Mouse (Mus musculus): ENCODE measurements around the gene Gp1bb. TPM values are rescaled to one million over a fixed set of nuclear protein-coding genes. Genes with fewer than 3 reads are reported as not detected.

The Gp1bb gene
- polyA plus RNA-seq, 1 experiment from 2014 or later, result 5.5 TPM

- Histone ChIP-seq H3K27ac (ENCODE audit: poor library complexity, severe bottlenecking) (no peak overlapping the region), H3K27me3 (replicated peaks) (no peaks in the 10 kb centered on the region; the same call in 1 of the 2 replicates), H3K4me1 (replicated peaks) (no peaks in the 10 kb centered on the region), H3K4me2 (no peak overlapping the region), H3K9ac (no peak overlapping the region), H3K9me3 (replicated peaks) (no peaks in the 10 kb centered on the region), H3K36me3 (no peaks in the 10 kb centered on the region), H3K4me3 (no peak overlapping the region)
- 70% methylated on average over 1 of the region's 1 CpGs for WGBS
- no peak for ATAC-seq (ENCODE audit: insufficient number of reproducible peaks, low FRiP score)
Measured at GRCm38 (mm10) chr16:18639382-18639929, 17.3 kb upstream of the Gp1bb start.

GRCm38 (mm10) chr16:18638396-18638795 lies 16.2 kb upstream of the Gp1bb start:
- no peak for ATAC-seq (ENCODE audit: insufficient number of reproducible peaks, low FRiP score)
- H3K9me3 ChIP-seq (replicated peaks), result no peaks in the 10 kb centered on the region
- H3K4me2 ChIP-seq, result no peak overlapping the region
- H3K27ac ChIP-seq (ENCODE audit: poor library complexity, severe bottlenecking), result no peak overlapping the region
- H3K36me3 ChIP-seq, result no peaks in the 10 kb centered on the region
- H3K9ac ChIP-seq, result no peak overlapping the region
- peaks cover 6% of the 10 kb centered on the region; the same call in 1 of the 2 replicates for H3K27me3 ChIP-seq (replicated peaks)
- H3K4me1 ChIP-seq (replicated peaks), result no peaks in the 10 kb centered on the region
- WGBS, result 58% methylated on average over 2 of the region's 2 CpGs
- H3K4me3 ChIP-seq, result no peak overlapping the region

- no peak for ATAC-seq (ENCODE audit: insufficient number of reproducible peaks, low FRiP score)
- Histone ChIP-seq H3K9ac (no peak overlapping the region), H3K4me3 (no peak overlapping the region), H3K4me2 (no peak overlapping the region), H3K27me3 (replicated peaks) (peaks cover 12% of the 10 kb centered on the region; the same call in 1 of the 2 replicates), H3K9me3 (replicated peaks) (no peaks in the 10 kb centered on the region), H3K36me3 (no peaks in the 10 kb centered on the region), H3K27ac (ENCODE audit: poor library complexity, severe bottlenecking) (no peak overlapping the region), H3K4me1 (replicated peaks) (no peaks in the 10 kb centered on the region)
- WGBS, result 52% methylated on average over 3 of the region's 3 CpGs
Measured at GRCm38 (mm10) chr16:18636804-18637203, 14.6 kb upstream of the Gp1bb start.

- Histone ChIP-seq H3K4me1 (replicated peaks) (no peaks in the 10 kb centered on the region), H3K9ac (no peak overlapping the region), H3K36me3 (no peaks in the 10 kb centered on the region), H3K27me3 (replicated peaks) (peaks cover 16% of the 10 kb centered on the region), H3K27ac (ENCODE audit: poor library complexity, severe bottlenecking) (no peak overlapping the region), H3K4me2 (no peak overlapping the region), H3K4me3 (no peak overlapping the region), H3K9me3 (replicated peaks) (no peaks in the 10 kb centered on the region)
- WGBS, result 73% methylated on average over 5 of the region's 5 CpGs
- ATAC-seq (ENCODE audit: insufficient number of reproducible peaks, low FRiP score), result no peak
Measured at GRCm38 (mm10) chr16:18636401-18636800, 14.2 kb upstream of the Gp1bb start.

DNA sequence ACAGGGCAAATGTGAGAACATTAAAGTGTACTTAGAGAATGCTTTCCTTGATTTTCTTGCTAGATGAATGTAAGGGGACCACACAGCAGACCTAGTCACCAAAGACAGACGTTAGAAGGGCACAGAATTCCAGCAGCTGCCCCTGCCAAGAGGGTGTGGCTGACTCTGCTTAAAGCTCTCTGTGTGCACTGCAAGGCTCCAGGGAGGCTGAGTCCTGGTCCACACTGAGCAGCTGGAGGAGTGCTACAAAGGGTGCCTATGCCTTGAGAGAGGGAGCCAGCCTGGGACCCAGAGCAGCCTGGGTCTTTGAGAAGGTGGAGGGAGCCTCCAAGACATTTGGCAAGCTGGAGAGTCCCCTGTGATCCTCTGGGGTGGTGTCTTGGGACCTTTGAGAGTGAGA lies 11.1 kb upstream of the Gp1bb start:
- Histone ChIP-seq H3K4me2 (no peak overlapping the region), H3K27me3 (replicated peaks) (peaks cover 38% of the 10 kb centered on the region), H3K4me1 (replicated peaks) (peaks cover 6% of the 10 kb centered on the region; the same call in 1 of the 2 replicates), H3K36me3 (no peaks in the 10 kb centered on the region), H3K27ac (ENCODE audit: poor library complexity, severe bottlenecking) (no peak overlapping the region), H3K9me3 (replicated peaks) (no peaks in the 10 kb centered on the region), H3K9ac (no peak overlapping the region), H3K4me3 (no peak overlapping the region)
- ATAC-seq (ENCODE audit: insufficient number of reproducible peaks, low FRiP score), result no peak
- 14% methylated on average over 1 of the region's 1 CpGs for WGBS

GRCm38 (mm10) chr16:18632816-18633215 lies 10.6 kb upstream of the Gp1bb start:
- Histone ChIP-seq H3K9me3 (replicated peaks) (no peaks in the 10 kb centered on the region), H3K9ac (no peak overlapping the region), H3K27ac (ENCODE audit: poor library complexity, severe bottlenecking) (no peak overlapping the region), H3K4me2 (no peak overlapping the region), H3K36me3 (no peaks in the 10 kb centered on the region), H3K27me3 (replicated peaks) (peaks cover 44% of the 10 kb centered on the region), H3K4me3 (no peak overlapping the region), H3K4me1 (replicated peaks) (peaks cover 6% of the 10 kb centered on the region; the same call in 1 of the 2 replicates)
- 40% methylated on average over 2 of the region's 2 CpGs for whole genome bisulfite sequencing
- no peak for ATAC-seq (ENCODE audit: insufficient number of reproducible peaks, low FRiP score)

GRCm38 (mm10) chr16:18632059-18632458 lies 9.9 kb upstream of the Gp1bb start:
- Histone ChIP-seq H3K4me2 (no peak overlapping the region), H3K27ac (ENCODE audit: poor library complexity, severe bottlenecking) (no peak overlapping the region), H3K9ac (no peak overlapping the region), H3K9me3 (replicated peaks) (no peaks in the 10 kb centered on the region), H3K4me1 (replicated peaks) (peaks cover 6% of the 10 kb centered on the region; the same call in 1 of the 2 replicates), H3K4me3 (no peak overlapping the region), H3K36me3 (no peaks in the 10 kb centered on the region), H3K27me3 (replicated peaks) (peaks cover 51% of the 10 kb centered on the region)
- no peak for ATAC-seq (ENCODE audit: insufficient number of reproducible peaks, low FRiP score)
- WGBS, result 55% methylated on average over 3 of the region's 3 CpGs

DNA sequence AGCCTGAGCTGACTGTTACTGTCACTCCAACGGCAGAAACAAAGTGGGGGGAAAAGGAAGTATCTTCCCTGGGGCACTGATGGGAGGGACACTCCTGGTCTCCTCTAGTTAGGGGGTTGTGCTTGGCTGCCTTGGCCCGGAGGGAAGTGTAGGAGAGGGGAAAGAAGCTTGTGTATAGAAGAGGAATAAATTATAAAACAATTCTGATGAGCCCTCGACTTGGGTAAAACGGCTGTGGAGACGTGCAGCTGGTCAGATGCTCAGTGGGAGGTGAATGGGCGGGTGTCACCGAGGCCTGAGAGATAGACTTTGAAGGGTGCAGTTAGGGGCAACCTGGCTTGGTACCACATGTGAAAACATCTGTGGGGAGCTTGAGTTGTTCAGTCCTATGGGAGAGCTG lies 8.9 kb upstream of the Gp1bb start:
- no peak overlapping the region for H3K4me2 ChIP-seq
- peaks cover 59% of the 10 kb centered on the region for H3K27me3 ChIP-seq (replicated peaks)
- no peaks in the 10 kb centered on the region for H3K9me3 ChIP-seq (replicated peaks)
- no peaks in the 10 kb centered on the region for H3K36me3 ChIP-seq
- no peak for ATAC-seq (ENCODE audit: insufficient number of reproducible peaks, low FRiP score)
- no peak overlapping the region for H3K27ac ChIP-seq (ENCODE audit: poor library complexity, severe bottlenecking)
- peaks cover 11% of the 10 kb centered on the region for H3K4me1 ChIP-seq (replicated peaks)
- no peak overlapping the region for H3K9ac ChIP-seq
- 61% methylated on average over 7 of the region's 7 CpGs for WGBS
- H3K4me3 ChIP-seq, result no peak overlapping the region

GRCm38 (mm10) chr16:18630291-18630690 lies 8.1 kb upstream of the Gp1bb start:
- peak overlapping the region; percentile 80; the same call in 1 of the 2 replicates for H3K9ac ChIP-seq
- peak overlapping the region; percentile 71 for H3K4me3 ChIP-seq
- H3K4me1 ChIP-seq (replicated peaks), result peaks cover 20% of the 10 kb centered on the region
- peaks cover 67% of the 10 kb centered on the region for H3K27me3 ChIP-seq (replicated peaks)
- peak overlapping the region; percentile 95 for H3K4me2 ChIP-seq
- 51% methylated on average over 5 of the region's 5 CpGs for WGBS
- no peak for ATAC-seq (ENCODE audit: insufficient number of reproducible peaks, low FRiP score)
- no peaks in the 10 kb centered on the region for H3K9me3 ChIP-seq (replicated peaks)
- H3K36me3 ChIP-seq, result no peaks in the 10 kb centered on the region
- no peak overlapping the region for H3K27ac ChIP-seq (ENCODE audit: poor library complexity, severe bottlenecking)

GRCm38 (mm10) chr16:18629390-18630231 lies 7.4 kb upstream of the Gp1bb start, which contains the start of gene Sept5:
Gene Sept5 (minus strand): TSS chr16:18629954.
- Histone ChIP-seq H3K27me3 (replicated peaks) (peaks cover 74% of the 10 kb centered on the region), H3K4me3 (peak within 1 kb of the TSS; percentile 71), H3K36me3 (no peaks in the 10 kb centered on the region), H3K9me3 (replicated peaks) (no peaks in the 10 kb centered on the region), H3K27ac (ENCODE audit: poor library complexity, severe bottlenecking) (no peak within 1 kb of the TSS), H3K4me2 (peak within 1 kb of the TSS; percentile 95), H3K9ac (peak within 1 kb of the TSS; percentile 80), H3K4me1 (replicated peaks) (peaks cover 20% of the 10 kb centered on the region)
- 1% methylated on average over 69 of the region's 93 CpGs for WGBS
- peak; percentile 46 for ATAC-seq (ENCODE audit: insufficient number of reproducible peaks, low FRiP score)

- no peaks in the 10 kb centered on the region for H3K9me3 ChIP-seq (replicated peaks)
- H3K36me3 ChIP-seq, result no peaks in the 10 kb centered on the region
- H3K9ac ChIP-seq, result peak overlapping the region; percentile 80
- H3K27me3 ChIP-seq (replicated peaks), result peaks cover 80% of the 10 kb centered on the region
- H3K27ac ChIP-seq (ENCODE audit: poor library complexity, severe bottlenecking), result no peak overlapping the region
- H3K4me2 ChIP-seq, result peak overlapping the region; percentile 95
- peak overlapping the region; percentile 71 for H3K4me3 ChIP-seq
- no peak for ATAC-seq (ENCODE audit: insufficient number of reproducible peaks, low FRiP score)
- whole genome bisulfite sequencing, result 32% methylated on average over 2 of the region's 2 CpGs
- peaks cover 20% of the 10 kb centered on the region for H3K4me1 ChIP-seq (replicated peaks)
Measured at GRCm38 (mm10) chr16:18628948-18629340, 6.7 kb upstream of the Gp1bb start.
